Mouse (Mus musculus): ENCODE data around the gene Otub2. TPM values are rescaled to one million over a fixed set of nuclear protein-coding genes. Genes with fewer than 3 reads are reported as not detected.

Otub2 gene
- polyA plus RNA-seq, 1 experiment, result 23.3 TPM

DNA sequence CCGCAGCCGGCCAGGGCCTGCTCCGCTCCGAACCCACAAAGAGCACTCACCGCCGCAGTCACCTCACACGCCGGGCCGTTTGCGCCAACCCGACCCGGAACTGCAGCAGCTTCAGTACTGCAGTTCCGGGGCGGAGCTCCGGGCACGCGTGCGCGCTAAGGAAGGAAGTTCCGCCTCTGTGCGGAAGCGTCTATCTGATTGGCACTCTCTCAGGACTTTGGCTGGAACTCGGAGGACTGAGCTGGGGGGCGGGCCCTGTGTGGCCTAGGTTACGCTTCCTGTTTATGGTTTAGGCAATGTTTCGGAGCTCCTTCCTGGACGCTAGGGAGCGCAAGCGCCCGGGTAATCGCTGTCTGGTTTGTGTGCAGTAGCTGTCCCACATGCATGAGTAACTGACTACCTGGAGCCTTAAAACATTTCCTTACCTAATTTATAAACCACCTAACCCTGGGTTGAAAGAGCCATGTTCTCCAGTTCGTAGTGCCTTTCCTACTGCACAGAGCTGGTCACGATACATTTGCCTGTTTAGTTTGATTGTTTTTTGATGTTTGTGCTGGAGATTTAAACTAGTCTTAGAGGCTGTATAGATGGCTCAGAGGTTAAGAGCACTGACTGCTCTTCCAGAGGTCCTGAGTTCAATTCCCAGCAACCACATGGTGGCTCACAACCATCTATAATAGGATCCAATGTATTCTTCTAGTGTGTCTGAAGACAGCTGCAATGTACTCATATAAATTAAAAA, 37.4 kb downstream of the Otub2 start, which contains the start of gene Ddx24:
Ddx24 (minus strand) TSS at position 102 of the 742 bp plus-strand sequence.
- TF ChIP-seq E2F4 (IDR thresholded peaks at IDR 0.05; ENCODE audit: insufficient read depth) (no peak), TCF12 (IDR thresholded peaks at IDR 0.05; ENCODE audit: insufficient read depth, poor library complexity, severe bottlenecking) (no peak), MAX (IDR thresholded peaks at IDR 0.05; ENCODE audit: low read depth) (no peak), USF1 (IDR thresholded peaks at IDR 0.05; ENCODE audit: low read depth) (no peak), POLR2AphosphoS2 (IDR thresholded peaks at IDR 0.05; ENCODE audit: insufficient read length, low read depth) (peak; percentile 85), CEBPB (IDR thresholded peaks at IDR 0.05; ENCODE audit: insufficient read depth, poor library complexity, severe bottlenecking) (no peak), MYOD1 (IDR thresholded peaks at IDR 0.05; ENCODE audit: control insufficient read depth in 1 of 3, insufficient read length in 2 of 3, low read depth in 2 of 3) (no peak), MYOG (IDR thresholded peaks at IDR 0.05; ENCODE audit: control insufficient read depth in 1 of 3, insufficient read depth in 1 of 3, insufficient read length in 2 of 3, low read depth in 2 of 3) (no peak), SRF (IDR thresholded peaks at IDR 0.05; ENCODE audit: control insufficient read depth, insufficient read length, low read depth) (peak; percentile 53), REST (IDR thresholded peaks at IDR 0.05; ENCODE audit: insufficient read depth, insufficient read length) (no peak), POLR2A (IDR thresholded peaks at IDR 0.05; ENCODE audit: insufficient read length, low read depth) (peak; percentile 86), TCF3 (IDR thresholded peaks at IDR 0.05; ENCODE audit: insufficient read length, low read depth) (no peak)
- peak within 1 kb of the TSS; percentile 22 for H3ac ChIP-seq (ENCODE audit: control insufficient read depth, insufficient read length)
- no peaks in the 10 kb centered on the region for H3K27me3 ChIP-seq (ENCODE audit: control insufficient read depth, insufficient read depth, insufficient read length)
- peaks cover 46% of the 10 kb centered on the region for H3K79me2 ChIP-seq (ENCODE audit: control insufficient read depth, insufficient read depth)
- H3K36me3 ChIP-seq (ENCODE audit: control insufficient read depth, insufficient read depth), result peaks cover 14% of the 10 kb centered on the region
- H3K4me3 ChIP-seq, result peak within 1 kb of the TSS; percentile 62
- peak within 1 kb of the TSS; percentile 84 for H3K4me2 ChIP-seq (ENCODE audit: low read depth)

DNA sequence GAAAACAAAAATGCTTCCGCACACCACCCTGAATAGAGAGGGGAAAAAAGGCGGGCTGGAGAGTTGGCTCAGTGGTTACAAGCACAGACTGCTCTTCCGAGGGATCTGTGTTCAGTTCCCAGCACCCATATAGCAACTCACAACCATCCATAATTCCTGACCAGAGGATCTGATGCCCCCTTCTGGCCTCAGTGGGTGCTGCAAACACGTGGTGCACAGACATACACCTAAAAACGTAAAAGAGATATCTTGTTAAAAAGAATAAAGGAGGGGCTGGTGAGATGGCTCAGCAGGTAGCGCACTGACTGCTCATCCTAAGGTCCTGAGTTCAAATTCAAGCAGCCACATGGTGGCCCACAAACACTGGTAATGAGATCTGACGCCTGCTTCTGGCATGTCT, 38.2 kb downstream of the Otub2 start:
- H3K4me3 ChIP-seq, result no peak overlapping the region
- peaks cover 9% of the 10 kb centered on the region for H3K36me3 ChIP-seq (ENCODE audit: control insufficient read depth, insufficient read depth)
- H3K27me3 ChIP-seq (ENCODE audit: control insufficient read depth, insufficient read depth, insufficient read length), result no peaks in the 10 kb centered on the region
- no peak overlapping the region for H3ac ChIP-seq (ENCODE audit: control insufficient read depth, insufficient read length)
- TF ChIP-seq POLR2AphosphoS2 (IDR thresholded peaks at IDR 0.05; ENCODE audit: insufficient read length, low read depth), result no peak
- TF ChIP-seq REST (IDR thresholded peaks at IDR 0.05; ENCODE audit: insufficient read depth, insufficient read length), result no peak
- no peak for TF ChIP-seq MYOD1 (IDR thresholded peaks at IDR 0.05; ENCODE audit: control insufficient read depth in 1 of 3, insufficient read length in 2 of 3, low read depth in 2 of 3)
- peaks cover 38% of the 10 kb centered on the region for H3K79me2 ChIP-seq (ENCODE audit: control insufficient read depth, insufficient read depth)
- H3K4me2 ChIP-seq (ENCODE audit: low read depth), result no peak overlapping the region

DNA sequence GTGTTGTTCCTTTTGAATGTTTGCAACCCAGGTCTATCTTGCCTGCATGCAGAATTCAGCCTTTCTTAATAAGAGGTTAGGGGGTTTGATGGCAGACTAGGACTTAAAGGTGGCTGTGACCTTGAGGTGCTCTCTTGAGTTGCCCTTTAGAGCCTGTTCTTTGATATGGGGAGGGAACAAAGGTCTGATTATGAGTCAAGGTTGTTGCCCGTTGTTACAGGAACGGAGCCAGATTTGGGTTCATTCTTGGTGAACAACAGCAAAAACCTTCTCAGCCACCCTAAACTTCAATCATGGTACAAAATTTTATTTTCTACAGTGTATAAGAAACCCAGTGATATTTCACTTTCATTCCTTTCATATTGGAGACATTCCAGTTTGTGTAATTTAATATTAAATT, 44.9 kb downstream of the Otub2 start:
- Histone ChIP-seq H3K79me2 (ENCODE audit: control insufficient read depth, insufficient read depth) (peaks cover 4% of the 10 kb centered on the region), H3K27me3 (ENCODE audit: control insufficient read depth, insufficient read depth, insufficient read length) (no peaks in the 10 kb centered on the region), H3K4me2 (ENCODE audit: low read depth) (peak overlapping the region; percentile 72), H3K4me3 (peak overlapping the region; percentile 32), H3K36me3 (ENCODE audit: control insufficient read depth, insufficient read depth) (no peaks in the 10 kb centered on the region), H3ac (ENCODE audit: control insufficient read depth, insufficient read length) (no peak overlapping the region)
- no peak for TF ChIP-seq TCF12 (IDR thresholded peaks at IDR 0.05; ENCODE audit: insufficient read depth, poor library complexity, severe bottlenecking)
- TF ChIP-seq SRF (IDR thresholded peaks at IDR 0.05; ENCODE audit: control insufficient read depth, insufficient read length, low read depth), result no peak
- TF ChIP-seq TCF3 (IDR thresholded peaks at IDR 0.05; ENCODE audit: insufficient read length, low read depth), result no peak
- TF ChIP-seq USF1 (IDR thresholded peaks at IDR 0.05; ENCODE audit: low read depth), result no peak
- no peak for TF ChIP-seq E2F4 (IDR thresholded peaks at IDR 0.05; ENCODE audit: insufficient read depth)
- no peak for TF ChIP-seq POLR2A (IDR thresholded peaks at IDR 0.05; ENCODE audit: insufficient read length, low read depth)
- TF ChIP-seq MYOG (IDR thresholded peaks at IDR 0.05; ENCODE audit: control insufficient read depth in 1 of 3, insufficient read depth in 1 of 3, insufficient read length in 2 of 3, low read depth in 2 of 3), result no peak
- no peak for TF ChIP-seq REST (IDR thresholded peaks at IDR 0.05; ENCODE audit: insufficient read depth, insufficient read length)
- TF ChIP-seq POLR2AphosphoS2 (IDR thresholded peaks at IDR 0.05; ENCODE audit: insufficient read length, low read depth), result no peak
- TF ChIP-seq CEBPB (IDR thresholded peaks at IDR 0.05; ENCODE audit: insufficient read depth, poor library complexity, severe bottlenecking), result no peak
- TF ChIP-seq MYOD1 (IDR thresholded peaks at IDR 0.05; ENCODE audit: control insufficient read depth in 1 of 3, insufficient read length in 2 of 3, low read depth in 2 of 3), result no peak
- TF ChIP-seq MAX (IDR thresholded peaks at IDR 0.05; ENCODE audit: low read depth), result no peak

DNA sequence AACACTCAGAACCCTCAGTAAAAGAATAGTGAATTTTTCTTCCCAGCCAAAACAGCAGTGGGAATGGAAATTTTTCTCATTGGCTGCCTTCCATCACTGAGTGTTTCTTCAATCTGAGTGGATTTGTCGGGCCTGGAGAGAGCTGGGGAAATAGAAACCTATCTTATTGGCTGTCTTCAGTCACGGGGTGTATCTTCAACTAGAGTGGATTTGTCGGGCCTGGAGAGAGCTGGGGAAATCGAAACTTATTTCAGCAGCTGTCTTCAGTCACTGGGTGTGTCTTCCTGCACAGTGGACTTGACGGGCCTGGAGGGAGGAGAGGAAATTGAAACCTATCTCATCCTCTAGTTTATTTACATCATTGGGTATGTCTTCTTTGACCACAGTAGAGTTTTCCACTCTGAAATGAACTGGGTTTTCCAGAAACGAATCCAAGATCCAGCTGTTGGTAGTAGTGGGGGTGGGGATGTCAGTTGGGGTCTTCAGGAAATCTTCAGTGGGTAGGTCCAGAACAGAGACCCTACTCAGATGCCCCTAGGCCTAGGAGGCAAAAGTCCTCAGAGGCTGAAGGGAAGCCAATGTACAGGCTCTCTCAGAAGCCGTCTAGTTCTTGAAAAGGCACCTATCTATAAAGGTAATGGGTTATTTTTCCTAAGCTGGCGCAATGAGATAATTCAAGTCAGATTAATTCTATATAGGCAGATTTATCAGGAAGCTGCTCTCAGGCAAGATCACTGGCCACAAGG, 45.7 kb downstream of the Otub2 start, which contains the start of gene Ifi27:
Ifi27 (plus strand) TSS at position 226 of the 746 bp plus-strand sequence.
- no peaks in the 10 kb centered on the region for H3K27me3 ChIP-seq (ENCODE audit: control insufficient read depth, insufficient read depth, insufficient read length)
- peak within 1 kb of the TSS; percentile 32 for H3K4me3 ChIP-seq
- H3K4me2 ChIP-seq (ENCODE audit: low read depth), result peak within 1 kb of the TSS; percentile 81
- H3K36me3 ChIP-seq (ENCODE audit: control insufficient read depth, insufficient read depth), result no peaks in the 10 kb centered on the region
- TF ChIP-seq E2F4 (IDR thresholded peaks at IDR 0.05; ENCODE audit: insufficient read depth) (no peak), TCF12 (IDR thresholded peaks at IDR 0.05; ENCODE audit: insufficient read depth, poor library complexity, severe bottlenecking) (no peak), MYOD1 (IDR thresholded peaks at IDR 0.05; ENCODE audit: control insufficient read depth in 1 of 3, insufficient read length in 2 of 3, low read depth in 2 of 3) (peak; percentile 39 to 59 (median 51)), REST (IDR thresholded peaks at IDR 0.05; ENCODE audit: insufficient read depth, insufficient read length) (no peak), MAX (IDR thresholded peaks at IDR 0.05; ENCODE audit: low read depth) (no peak), MYOG (IDR thresholded peaks at IDR 0.05; ENCODE audit: control insufficient read depth in 1 of 3, insufficient read depth in 1 of 3, insufficient read length in 2 of 3, low read depth in 2 of 3) (peak in 2 of 3 experiments; percentile 40 to 64), CEBPB (IDR thresholded peaks at IDR 0.05; ENCODE audit: insufficient read depth, poor library complexity, severe bottlenecking) (0 out of 2 replicates have a peak, but pooled peaks have one; percentile 19), TCF3 (IDR thresholded peaks at IDR 0.05; ENCODE audit: insufficient read length, low read depth) (no peak), POLR2A (IDR thresholded peaks at IDR 0.05; ENCODE audit: insufficient read length, low read depth) (peak; percentile 45), SRF (IDR thresholded peaks at IDR 0.05; ENCODE audit: control insufficient read depth, insufficient read length, low read depth) (no peak), POLR2AphosphoS2 (IDR thresholded peaks at IDR 0.05; ENCODE audit: insufficient read length, low read depth) (peak; percentile 51), USF1 (IDR thresholded peaks at IDR 0.05; ENCODE audit: low read depth) (peak; percentile 97)
- no peak within 1 kb of the TSS for H3ac ChIP-seq (ENCODE audit: control insufficient read depth, insufficient read length)
- peaks cover 4% of the 10 kb centered on the region for H3K79me2 ChIP-seq (ENCODE audit: control insufficient read depth, insufficient read depth)

Measured in myocyte (in vitro differentiated cells).